Mouse (Mus musculus): ENCODE measurements around the gene Kti12. TPM values are rescaled to one million over a fixed set of nuclear protein-coding genes. Genes with fewer than 3 reads are reported as not detected.

The Kti12 gene
- total and polyA plus RNA-seq, 3 experiments: 36.1 to 81.3 (median 66.0) TPM

- Histone ChIP-seq H3K27me3 (replicated peaks) (no peaks in the 10 kb centered on the region), H3K36me3 (replicated peaks in 1 of 2; ENCODE audit: control insufficient read depth in 1 of 2, insufficient read depth in 1 of 2, low read length in 1 of 2) (peaks cover 16 to 22% of the 10 kb centered on the region in 2 experiments), H3K4me2 (ENCODE audit: insufficient read depth, low read depth, poor library complexity, severe bottlenecking) (no peak overlapping the region), H3K9me3 (replicated peaks; ENCODE audit: low read length) (no peaks in the 10 kb centered on the region), H3K79me2 (replicated peaks; ENCODE audit: control insufficient read depth, extremely low read depth, insufficient read depth, poor library complexity, severe bottlenecking) (peaks cover 32% of the 10 kb centered on the region), H3K4me1 (ENCODE audit: control insufficient read depth in 1 of 2, insufficient read depth in 2 of 2) (peaks cover 4 to 43% of the 10 kb centered on the region in 2 experiments; a peak in 3 of 4 replicates), H3K27ac (ENCODE audit: insufficient read depth, low read depth) (no peak overlapping the region), H3K4me3 (replicated peaks in 1 of 3; ENCODE audit: low read depth in 2 of 3, low read length in 2 of 3, poor library complexity in 1 of 3) (no peak overlapping the region), H3K9ac (ENCODE audit: insufficient read depth, low read depth) (no peak overlapping the region)
- dilution Hi-C loops (cut with MboI; ENCODE audit: extremely low pct_ligation_motif_present, extremely low pct_unique_long_range_greater_than_20kb, low sequenced_read_pairs) (no loop called here), in situ Hi-C loops (cut with MboI; ENCODE audit: low pct_ligation_motif_present, low pct_unique_long_range_greater_than_20kb, low sequenced_read_pairs) (no loop called here)
- no peak for TF ChIP-seq JUN (IDR thresholded peaks at IDR 0.05; ENCODE audit: insufficient read depth, low read depth, low read length)
- no peak for TF ChIP-seq ZKSCAN1 (IDR thresholded peaks at IDR 0.05; ENCODE audit: borderline replicate concordance, low read depth, low read length)
- DNase-seq (ENCODE audit: extremely low read depth): no peak
Observed at GRCm38 (mm10) chr4:108830698-108831097, 16.9 kb upstream of the Kti12 start.

DNA sequence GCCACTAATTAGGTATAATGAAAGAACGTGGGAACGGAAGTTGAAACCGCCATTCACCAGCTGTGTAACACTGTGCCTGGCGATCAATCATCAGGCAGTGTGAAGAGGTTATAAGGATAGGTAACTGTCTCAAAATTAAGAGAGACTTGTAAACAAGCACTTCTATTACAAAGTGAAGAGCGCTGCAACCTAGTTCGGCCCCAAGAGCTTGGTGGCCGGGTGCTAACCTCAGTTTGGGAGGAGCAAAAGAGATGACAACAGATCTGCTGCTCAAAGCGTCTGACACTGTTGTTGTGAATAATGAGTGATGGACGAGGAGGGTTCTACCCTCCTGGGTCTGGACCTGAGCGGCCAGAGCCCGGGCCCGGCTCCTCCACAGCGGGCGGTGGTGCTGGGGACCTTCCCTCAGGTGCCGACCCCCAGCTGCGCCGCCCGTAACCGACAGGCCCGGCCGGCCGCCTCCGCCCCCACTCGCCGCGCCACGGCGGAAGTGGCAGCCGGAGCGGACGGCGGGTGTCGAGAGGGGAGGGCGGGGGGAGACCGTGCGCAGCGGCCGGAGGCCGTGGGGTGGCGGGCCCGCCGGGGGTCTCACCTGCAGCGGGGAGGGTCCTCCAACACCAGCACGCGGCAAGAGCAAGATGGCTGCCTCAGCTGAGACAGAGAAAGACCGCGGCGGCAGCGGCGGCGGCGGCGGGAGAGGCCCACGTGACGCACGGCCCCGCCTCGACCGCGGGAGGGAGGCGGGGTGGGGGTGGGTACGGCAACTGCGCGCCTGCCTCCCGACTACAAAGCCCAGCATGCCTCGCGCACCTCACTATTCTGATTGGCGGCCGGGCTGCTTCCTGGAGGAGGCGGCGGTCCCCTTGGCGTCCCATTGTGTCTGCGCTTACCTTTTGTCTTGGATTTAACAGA is 14.4 kb upstream of the Kti12 start, which contains the start of gene Btf3l4:
TSS of gene Btf3l4 (minus strand) at position 699 of the 912 bp plus-strand sequence.
- H3K9me3 ChIP-seq (replicated peaks; ENCODE audit: low read length): no peaks in the 10 kb centered on the region
- H3K9ac ChIP-seq (ENCODE audit: insufficient read depth, low read depth): peak within 1 kb of the TSS; percentile 98
- H3K4me2 ChIP-seq (ENCODE audit: insufficient read depth, low read depth, poor library complexity, severe bottlenecking): peak within 1 kb of the TSS; percentile 98; the same call in 1 of the 2 replicates
- in situ Hi-C loops (cut with MboI; ENCODE audit: low pct_ligation_motif_present, low pct_unique_long_range_greater_than_20kb, low sequenced_read_pairs): no loop called here
- peak; percentile 90 for DNase-seq (ENCODE audit: extremely low read depth)
- peaks cover 0 to 42% of the 10 kb centered on the region in 2 experiments; a peak in 2 of 4 replicates for H3K4me1 ChIP-seq (ENCODE audit: control insufficient read depth in 1 of 2, insufficient read depth in 2 of 2)
- peak within 1 kb of the TSS; percentile 72 to 89 (median 84) for H3K4me3 ChIP-seq (replicated peaks in 1 of 3; ENCODE audit: low read depth in 2 of 3, low read length in 2 of 3, poor library complexity in 1 of 3)
- H3K79me2 ChIP-seq (replicated peaks; ENCODE audit: control insufficient read depth, extremely low read depth, insufficient read depth, poor library complexity, severe bottlenecking): peaks cover 44% of the 10 kb centered on the region
- peak within 1 kb of the TSS; percentile 98 for H3K27ac ChIP-seq (ENCODE audit: insufficient read depth, low read depth)
- H3K27me3 ChIP-seq (replicated peaks): no peaks in the 10 kb centered on the region
- dilution Hi-C loops (cut with MboI; ENCODE audit: extremely low pct_ligation_motif_present, extremely low pct_unique_long_range_greater_than_20kb, low sequenced_read_pairs): no loop called here
- peaks cover 12 to 26% of the 10 kb centered on the region in 2 experiments for H3K36me3 ChIP-seq (replicated peaks in 1 of 2; ENCODE audit: control insufficient read depth in 1 of 2, insufficient read depth in 1 of 2, low read length in 1 of 2)
- TF ChIP-seq USF1 (IDR thresholded peaks at IDR 0.05; ENCODE audit: low read depth, low read length) (peak; percentile 95), RCOR1 (conservative IDR thresholded peaks at IDR 0.05; ENCODE audit: low read depth, low read length) (no peak), ZMIZ1 (IDR thresholded peaks at IDR 0.05; ENCODE audit: low read depth, low read length) (no peak; the same call in 1 of the 2 replicates), TBP (conservative IDR thresholded peaks at IDR 0.05; ENCODE audit: low read depth, low read length) (no peak), TCF12 (IDR thresholded peaks at IDR 0.05; ENCODE audit: low read depth, low read length) (peak; percentile 34; the same call in 1 of the 2 replicates), EP300 (IDR thresholded peaks at IDR 0.05; ENCODE audit: low read length) (no peak), POLR2AphosphoS2 (IDR thresholded peaks at IDR 0.05; ENCODE audit: low read depth, low read length) (no peak), ELF1 (IDR thresholded peaks at IDR 0.05; ENCODE audit: low read depth, low read length) (peak; percentile 93), MAZ (IDR thresholded peaks at IDR 0.05; ENCODE audit: low read depth, low read length) (peak; percentile 80), MXI1 (IDR thresholded peaks at IDR 0.05; ENCODE audit: low read depth, low read length) (peak; percentile 78; the same call in 1 of the 2 replicates), BHLHE40 (IDR thresholded peaks at IDR 0.05; ENCODE audit: low read depth, low read length) (peak; percentile 69), GABPA (IDR thresholded peaks at IDR 0.05; ENCODE audit: insufficient replicate concordance, low read depth, low read length) (no peak), MYC (IDR thresholded peaks at IDR 0.05; ENCODE audit: low read depth, low read length) (0 out of 2 replicates have a peak, but pooled peaks have one; percentile 10), PAX5 (IDR thresholded peaks at IDR 0.05; ENCODE audit: low read length) (no peak), UBTF (IDR thresholded peaks at IDR 0.05; ENCODE audit: low read depth, low read length) (no peak), MAFK (IDR thresholded peaks at IDR 0.05; ENCODE audit: insufficient replicate concordance, low read length) (no peak), RAD21 (IDR thresholded peaks at IDR 0.05; ENCODE audit: low read depth, low read length) (no peak), IRF4 (IDR thresholded peaks at IDR 0.05; ENCODE audit: low read depth, low read length) (peak; percentile 36; the same call in 1 of the 2 replicates), MAX (IDR thresholded peaks at IDR 0.05; ENCODE audit: low read length) (no peak; the same call in 1 of the 2 replicates), CHD1 (IDR thresholded peaks at IDR 0.05; ENCODE audit: low read depth, low read length) (no peak; the same call in 1 of the 2 replicates), ZC3H11A (IDR thresholded peaks at IDR 0.05; ENCODE audit: low read depth, low read length) (no peak), E2F4 (IDR thresholded peaks at IDR 0.05; ENCODE audit: insufficient replicate concordance, low read depth, low read length) (no peak), NRF1 (IDR thresholded peaks at IDR 0.05; ENCODE audit: low read depth, low read length) (peak; percentile 68), ZNF384 (IDR thresholded peaks at IDR 0.05; ENCODE audit: low read depth, low read length) (no peak), SIN3A (IDR thresholded peaks at IDR 0.05; ENCODE audit: low read length) (peak; percentile 92), CHD2 (IDR thresholded peaks at IDR 0.05; ENCODE audit: low read length) (peak; percentile 66; the same call in 1 of the 2 replicates), MEF2A (IDR thresholded peaks at IDR 0.05; ENCODE audit: borderline replicate concordance, low read depth, low read length) (peak; percentile 45; the same call in 1 of the 2 replicates), JUND (conservative IDR thresholded peaks at IDR 0.05; ENCODE audit: low read depth, low read length) (no peak)

Data from CH12.LX (cell line).